ENCODE assay signal across 8 mouse cellular contexts in the genomic region with DNA sequence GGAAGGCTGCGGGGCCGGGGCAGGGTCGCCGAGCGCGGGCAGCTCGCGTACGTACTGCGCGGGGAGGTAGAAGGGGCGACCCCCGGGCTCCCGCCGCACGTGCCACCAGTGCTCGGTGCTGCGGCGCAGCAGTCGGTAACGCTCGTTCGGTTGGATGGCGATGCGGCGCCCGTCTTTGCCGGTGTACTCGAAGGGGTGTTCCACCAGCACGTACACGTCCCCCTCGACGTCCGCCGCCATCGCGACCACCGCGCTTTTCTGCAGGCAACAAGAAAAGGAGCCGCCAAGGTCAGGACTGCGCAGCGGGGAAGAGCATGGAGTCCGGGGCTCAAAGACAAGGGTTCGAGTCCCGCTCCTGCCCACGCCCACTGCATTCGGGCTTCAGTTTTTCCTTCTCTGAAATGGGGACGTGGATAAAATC. TPM values are rescaled to one million over a fixed set of nuclear protein-coding genes. Genes with fewer than 3 reads are reported as not detected.
DNase-seq lines count a peak whose midpoint lies in the region; ATAC-seq lines count a peak whose summit lies in the region.

No protein-coding gene starts in this region.

- no peaks in the 10 kb centered on the region for H3K36me3 ChIP-seq in kidney, embryonic 14.5 days (ENCODE audit: control insufficient read depth, insufficient read depth, low read length)
- H3K36me3 ChIP-seq in forebrain, embryonic 16.5 days (ENCODE audit: control insufficient read depth, insufficient read depth): no peaks in the 10 kb centered on the region
- no peaks in the 10 kb centered on the region for H3K36me3 ChIP-seq in liver, embryonic 15.5 days (replicated peaks)

- DNase-seq in kidney, adult 8-10 months: no peak
- peak; percentile 59 for DNase-seq in ZHBTc4 (ENCODE audit: low read depth, low spot score)
- DNase-seq in T-cell, adult 2 months (ENCODE audit: low spot score): no peak
- DNase-seq in urinary bladder, postnatal 36 days (ENCODE audit: low spot score in 2 of 2): no peak
- DNase-seq in MN1 (ENCODE audit: low spot score): no peak

- H3K27me3 ChIP-seq in kidney, embryonic 14.5 days (ENCODE audit: control insufficient read depth, insufficient read depth, low read length): peaks cover 18% of the 10 kb centered on the region; the same call in 1 of the 2 replicates
- H3K27me3 ChIP-seq in forebrain, embryonic 16.5 days (replicated peaks; ENCODE audit: control insufficient read depth, insufficient read depth, low read length): peaks cover 52% of the 10 kb centered on the region
- peaks cover 77% of the 10 kb centered on the region for H3K27me3 ChIP-seq in liver, embryonic 15.5 days

- H3K4me1 ChIP-seq in kidney, embryonic 14.5 days (ENCODE audit: control insufficient read depth, insufficient read depth, low read length): peaks cover 20% of the 10 kb centered on the region
- H3K4me1 ChIP-seq in forebrain, embryonic 16.5 days (replicated peaks; ENCODE audit: control insufficient read depth, insufficient read depth, low read length): peaks cover 34% of the 10 kb centered on the region
- peaks cover 48% of the 10 kb centered on the region for H3K4me1 ChIP-seq in liver, embryonic 15.5 days (replicated peaks)

- peak overlapping the region; percentile 96 for H3K4me2 ChIP-seq in kidney, embryonic 14.5 days (replicated peaks; ENCODE audit: low read depth, low read length)
- peak overlapping the region; percentile 66 for H3K4me2 ChIP-seq in forebrain, embryonic 16.5 days (ENCODE audit: low read length)
- H3K4me2 ChIP-seq in liver, embryonic 15.5 days: peak overlapping the region; percentile 80

- peak overlapping the region; percentile 52 for H3K4me3 ChIP-seq in kidney, embryonic 14.5 days (ENCODE audit: low read length)
- H3K4me3 ChIP-seq in forebrain, embryonic 16.5 days (replicated peaks; ENCODE audit: low read length): peak overlapping the region; percentile 50
- peak overlapping the region; percentile 54 for H3K4me3 ChIP-seq in liver, embryonic 15.5 days (replicated peaks)

- H3K9me3 ChIP-seq in kidney, embryonic 14.5 days (ENCODE audit: control insufficient read depth, low read length): no peaks in the 10 kb centered on the region
- H3K9me3 ChIP-seq in forebrain, embryonic 16.5 days (ENCODE audit: control insufficient read depth, low read length): no peaks in the 10 kb centered on the region
- no peaks in the 10 kb centered on the region for H3K9me3 ChIP-seq in liver, embryonic 15.5 days (replicated peaks)

- no peak overlapping the region for H3K27ac ChIP-seq in kidney, embryonic 14.5 days (ENCODE audit: low read depth, low read length)
- H3K27ac ChIP-seq in forebrain, embryonic 16.5 days (ENCODE audit: low read length): no peak overlapping the region
- no peak overlapping the region for H3K27ac ChIP-seq in liver, embryonic 15.5 days (replicated peaks)

- WGBS in kidney, embryonic 14.5 days: 3% methylated on average over 36 of the region's 48 CpGs
- WGBS in forebrain, embryonic 16.5 days: 3% methylated on average over 47 of the region's 48 CpGs
- 4% methylated on average over 48 of the region's 48 CpGs for WGBS in liver, embryonic 15.5 days (ENCODE audit: insufficient replicate concordance)

- peak overlapping the region; percentile 73 for H3K9ac ChIP-seq in kidney, embryonic 14.5 days (ENCODE audit: low read depth, low read length)
- peak overlapping the region; percentile 57 for H3K9ac ChIP-seq in forebrain, embryonic 16.5 days (replicated peaks; ENCODE audit: low read depth, low read length)
- H3K9ac ChIP-seq in liver, embryonic 15.5 days: 0 out of 2 replicates have a peak overlapping the region, but pooled peaks have one; percentile 21

- no peak for ATAC-seq in kidney, embryonic 14.5 days (ENCODE audit: low FRiP score, low TSS enrichment)
- no peak for ATAC-seq in forebrain, embryonic 16.5 days
- no peak; the same call in 1 of the 2 replicates for ATAC-seq in liver, embryonic 15.5 days (ENCODE audit: insufficient read depth)

RNA-seq across cellular contexts. Expression of gene Arhgap27, which starts 2.8 kb away (rescaled TPM):
- polyA plus RNA-seq in kidney, embryonic 14.5 days (2014; fragmentation: Nextera tagmentation; extraction: Ambion mirVana): 11.7 and 15.6 TPM in 2 replicates
- 3.0 and 3.3 TPM in 2 replicates for polyA plus RNA-seq in forebrain, embryonic 16.5 days (2015; fragmentation: Nextera tagmentation; extraction: Ambion mirVana)
- polyA plus RNA-seq in liver, embryonic 15.5 days (2015; fragmentation: Nextera tagmentation; extraction: Ambion mirVana): 2.7 and 3.0 TPM in 2 replicates

RNA-seq across cellular contexts. Expression of gene Plekhm1, which starts 51.8 kb away (rescaled TPM):
- polyA plus RNA-seq in kidney, embryonic 14.5 days (2014; fragmentation: Nextera tagmentation; extraction: Ambion mirVana): 5.0 and 8.9 TPM in 2 replicates
- polyA plus RNA-seq in forebrain, embryonic 16.5 days (2015; fragmentation: Nextera tagmentation; extraction: Ambion mirVana): 10.3 and 11.3 TPM in 2 replicates
- polyA plus RNA-seq in liver, embryonic 15.5 days (2015; fragmentation: Nextera tagmentation; extraction: Ambion mirVana): 3.4 and 4.4 TPM in 2 replicates

Comparison
In these comparisons a context has a peak if more than half of its experiments do, and no peak if none do; other contexts are left out.
1. H3K9ac ChIP-seq: peak in every context shown above with its lines; median percentile 73 in kidney, embryonic 14.5 days; 57 in forebrain, embryonic 16.5 days; 21 in liver, embryonic 15.5 days.